In the genomic region with DNA sequence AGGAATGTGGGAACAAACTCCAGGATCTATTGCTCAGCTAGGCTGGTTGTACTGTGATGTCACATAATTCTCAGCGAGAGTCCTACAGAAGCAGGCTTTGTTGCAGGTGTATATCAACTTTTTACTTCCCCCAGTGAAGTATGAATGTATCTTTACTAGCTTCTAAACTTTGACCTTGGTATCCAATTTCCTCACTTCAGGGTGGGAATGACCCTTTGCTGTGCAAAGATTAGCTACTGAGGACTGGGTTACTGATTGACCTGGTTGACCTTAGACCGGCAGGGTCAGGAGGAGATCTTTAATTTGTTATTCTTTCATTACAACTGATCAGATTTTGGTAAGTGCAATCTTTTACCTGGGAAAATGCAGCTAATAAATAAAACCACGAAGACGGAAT, we compare ENCODE assay signal across 13 mouse cellular contexts. TPM values are rescaled to one million over a fixed set of nuclear protein-coding genes. Genes with fewer than 3 reads are reported as not detected.
DNase-seq lines count a peak whose midpoint lies in the region; ATAC-seq lines count a peak whose summit lies in the region.
"Had no signal": no experiment of that assay in that cellular context is flagged by ENCODE, and none has a peak within 500 bp of the region (broad histone marks: within the 10 kb centered on the region; RNA-seq: fewer than 3 reads in every experiment).

No protein-coding gene starts in this region.

- no peak overlapping the region for H3K4me3 ChIP-seq in kidney, embryonic 14.5 days (ENCODE audit: low read length)
- H3K4me3 ChIP-seq in stomach, embryonic 16.5 days (replicated peaks; ENCODE audit: low read length): no peak overlapping the region
- H3K4me3 ChIP-seq: forebrain, embryonic 10.5 days had no signal

- 35% methylated on average over 4 of the region's 4 CpGs for WGBS in kidney, embryonic 14.5 days
- WGBS in stomach, embryonic 16.5 days: 33% methylated on average over 4 of the region's 4 CpGs

- H3K4me1 ChIP-seq in kidney, embryonic 14.5 days (ENCODE audit: control insufficient read depth, insufficient read depth, low read length): no peaks in the 10 kb centered on the region
- peaks cover 5% of the 10 kb centered on the region; the same call in 1 of the 2 replicates for H3K4me1 ChIP-seq in stomach, embryonic 16.5 days (ENCODE audit: control insufficient read depth, insufficient read depth, low read length)

- H3K27me3 ChIP-seq in kidney, embryonic 14.5 days (ENCODE audit: control insufficient read depth, insufficient read depth, low read length): no peaks in the 10 kb centered on the region
- no peaks in the 10 kb centered on the region for H3K27me3 ChIP-seq in stomach, embryonic 16.5 days (ENCODE audit: control insufficient read depth, insufficient read depth, low read length)

- H3K9ac ChIP-seq in kidney, embryonic 14.5 days (ENCODE audit: low read depth, low read length): no peak overlapping the region
- H3K9ac ChIP-seq in stomach, embryonic 16.5 days (ENCODE audit: low read length): no peak overlapping the region

- ATAC-seq in kidney, embryonic 14.5 days (ENCODE audit: low FRiP score, low TSS enrichment): no peak; the same call in 1 of the 2 replicates
- ATAC-seq in stomach, embryonic 16.5 days (ENCODE audit: insufficient read depth, low FRiP score): peak; percentile 71
- ATAC-seq: inflammation-experienced regulatory T-cells, adult 6 months had no signal

- H3K4me2 ChIP-seq in kidney, embryonic 14.5 days (replicated peaks; ENCODE audit: low read depth, low read length): no peak overlapping the region
- no peak overlapping the region; the same call in 1 of the 2 replicates for H3K4me2 ChIP-seq in stomach, embryonic 16.5 days (ENCODE audit: low read depth, low read length)

- no peak overlapping the region for H3K27ac ChIP-seq in kidney, embryonic 14.5 days (ENCODE audit: low read depth, low read length)
- H3K27ac ChIP-seq in stomach, embryonic 16.5 days (ENCODE audit: low read length): no peak overlapping the region
- H3K27ac ChIP-seq: forebrain, embryonic 10.5 days had no signal

- no peaks in the 10 kb centered on the region for H3K36me3 ChIP-seq in kidney, embryonic 14.5 days (ENCODE audit: control insufficient read depth, insufficient read depth, low read length)
- no peaks in the 10 kb centered on the region for H3K36me3 ChIP-seq in stomach, embryonic 16.5 days (ENCODE audit: control insufficient read depth, insufficient read depth, low read length)
- H3K36me3 ChIP-seq: forebrain, embryonic 10.5 days; G1E had no signal

- DNase-seq in kidney, adult 11 months: peak; percentile 59
- peak; percentile 44 for DNase-seq in kidney, adult 18-20 months
- DNase-seq in kidney, postnatal 4 days: peak; percentile 22 to 40
- no peak for DNase-seq in heart, postnatal 36 days
- no peak for DNase-seq in layer of hippocampus, adult 11-12 months (ENCODE audit: low spot score)
- no peak for DNase-seq in gastrocnemius, postnatal 4 days (ENCODE audit: low spot score in 2 of 2)
- DNase-seq: cerebellum, adult 2 months; heart, postnatal 4 days had no signal

- intact Hi-C loops in heart, postnatal 36 days (cut with DNase I): no loop called here

- H3K9me3 ChIP-seq in kidney, embryonic 14.5 days (ENCODE audit: control insufficient read depth, low read length): no peaks in the 10 kb centered on the region
- H3K9me3 ChIP-seq in stomach, embryonic 16.5 days (replicated peaks; ENCODE audit: control insufficient read depth, low read length): no peaks in the 10 kb centered on the region
- H3K9me3 ChIP-seq: forebrain, embryonic 10.5 days; G1E had no signal

RNA-seq across cellular contexts. Expression of gene Kynu, which starts 0.8 kb away (rescaled TPM):
- 2.3 and 3.5 TPM in 2 replicates for polyA plus RNA-seq in kidney, embryonic 14.5 days (2014; fragmentation: Nextera tagmentation; extraction: Ambion mirVana)
- polyA plus RNA-seq in stomach, embryonic 16.5 days (2015; fragmentation: Nextera tagmentation; extraction: Ambion mirVana): 0.54 and 1.4 TPM in 2 replicates
- not detected for total RNA-seq in heart, postnatal 36 days (2021)
- total RNA-seq in gastrocnemius, postnatal 4 days (2021): not detected
- total RNA-seq: heart, postnatal 4 days had no signal
- polyA plus RNA-seq: G1E had no signal

Comparison
In these comparisons a context has a peak if more than half of its experiments do, and no peak if none do; other contexts are left out.
1. DNase-seq: peak in kidney, adult 11 months (single experiment), kidney, adult 18-20 months (single experiment) and kidney, postnatal 4 days (2 of 2); none in heart, postnatal 36 days (0 of 2), layer of hippocampus, adult 11-12 months (single experiment) and gastrocnemius, postnatal 4 days (0 of 2).